Mouse (Mus musculus) left cerebral cortex, adult 9 months (tissue): ENCODE results near the gene Lrrc19.
A peak's percentile ranks its signal among the peaks of the same experiment; 100 is the strongest.
"Not testable (repeated sequence)": the region's sequence is repeated elsewhere in the genome, so short reads cannot be mapped to it uniquely, and the experiment has no call there.

Experiments used
- DNase-seq, 2 experiments: peaks; one replicate each; pipeline ENCODE4 v3.0.0; 2022; ENCODE audit warnings: low spot score in 2 of 2

The Lrrc19 gene

GRCm38 (mm10) chr4:94649920-94650319 is at the start of gene Lrrc19:
Lrrc19 (minus strand) TSS chr4:94650144.
- no peak for DNase-seq

GRCm38 (mm10) chr4:94696368-94696767 is 46.4 kb upstream of the Lrrc19 start:
- no peak for DNase-seq

- no peak for DNase-seq
Measured at GRCm38 (mm10) chr4:94692175-94692574, 42.2 kb upstream of the Lrrc19 start.

GRCm38 (mm10) chr4:94691078-94691477 is 41.1 kb upstream of the Lrrc19 start:
- DNase-seq, result no peak

GRCm38 (mm10) chr4:94689804-94690203 is 39.9 kb upstream of the Lrrc19 start:
- not testable (repeated sequence) for DNase-seq

- no peak for DNase-seq
Measured at GRCm38 (mm10) chr4:94683305-94683704, 33.4 kb upstream of the Lrrc19 start.

GRCm38 (mm10) chr4:94682029-94682428 is 32.1 kb upstream of the Lrrc19 start:
- no peak for DNase-seq

GRCm38 (mm10) chr4:94681181-94681580 is 31.2 kb upstream of the Lrrc19 start:
- DNase-seq, result no peak

- DNase-seq, result no peak
Measured at GRCm38 (mm10) chr4:94680662-94681061, 30.7 kb upstream of the Lrrc19 start.

GRCm38 (mm10) chr4:94669718-94670117 is 19.8 kb upstream of the Lrrc19 start:
- DNase-seq, result peak in 1 of 2 experiments; percentile 9

- not testable (repeated sequence) for DNase-seq
Measured at GRCm38 (mm10) chr4:94650426-94651175, 657 bp upstream of the Lrrc19 start.

- no peak for DNase-seq
Measured at GRCm38 (mm10) chr4:94643141-94643540, 6.8 kb downstream of the Lrrc19 start.

- no peak for DNase-seq
Measured at GRCm38 (mm10) chr4:94620077-94620476, 29.9 kb downstream of the Lrrc19 start.

GRCm38 (mm10) chr4:94614627-94615006 is 35.3 kb downstream of the Lrrc19 start:
- DNase-seq, result no peak

GRCm38 (mm10) chr4:94613972-94614626 is 35.8 kb downstream of the Lrrc19 start, which contains the start of gene Ift74:
Ift74 (plus strand) TSS chr4:94614491.
- DNase-seq, result peak; percentile 84 to 95

- DNase-seq, result no peak
Measured at GRCm38 (mm10) chr4:94610339-94610738, 39.6 kb downstream of the Lrrc19 start.

GRCm38 (mm10) chr4:94605591-94605990 is 44.4 kb downstream of the Lrrc19 start:
- DNase-seq, result no peak

GRCm38 (mm10) chr4:94604452-94605019 is 45.4 kb downstream of the Lrrc19 start:
- DNase-seq, result no peak

GRCm38 (mm10) chr4:94603031-94603629 is 46.8 kb downstream of the Lrrc19 start, which contains the start of gene Plaa:
Plaa (minus strand) TSS chr4:94603244.
- peak; percentile 77 to 93 for DNase-seq

- peak in 1 of 2 experiments; percentile 28 for DNase-seq
Measured at GRCm38 (mm10) chr4:94602496-94603030, 47.4 kb downstream of the Lrrc19 start.

- no peak for DNase-seq
Measured at GRCm38 (mm10) chr4:94601395-94601794, 48.5 kb downstream of the Lrrc19 start.

- DNase-seq, result no peak
Measured at GRCm38 (mm10) chr4:94592709-94593108, 57.2 kb downstream of the Lrrc19 start.
